Mouse (Mus musculus) kidney, postnatal 36 days (tissue): Measurements from ENCODE around the gene Gm29049.
"Not testable (repeated sequence)": the region's sequence is repeated elsewhere in the genome, so short reads cannot be mapped to it uniquely, and the experiment has no call there.

Experiments
- DNase-seq, 2 experiments: peaks; one replicate each; pipeline ENCODE4 v3.0.0; 2021 to 2022; ENCODE audit warnings: mixed read lengths in 2 of 2

The Gm29049 gene

DNA sequence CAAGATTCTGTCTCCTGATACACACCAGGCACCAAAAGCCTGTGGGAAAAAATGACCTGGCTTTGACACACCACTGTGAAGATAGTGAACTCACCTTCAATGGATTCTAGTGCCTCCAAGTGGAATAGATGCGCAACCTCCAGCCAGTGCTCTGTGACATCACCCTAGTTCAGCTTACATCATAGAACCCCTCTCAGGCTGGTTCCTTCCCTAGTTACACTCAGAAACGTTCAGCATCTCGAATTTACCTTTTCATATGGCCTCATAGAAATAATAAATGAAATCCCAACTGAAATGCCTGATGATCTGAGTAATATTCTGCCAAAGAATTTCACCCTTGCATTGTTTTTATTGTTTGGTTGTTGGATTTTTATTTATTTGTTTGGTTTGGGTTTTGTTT, at the start of gene Gm29049:
Gene Gm29049 (minus strand): TSS at position 101 of the 400 bp plus-strand sequence.
- not testable (repeated sequence) for DNase-seq
